Comparison of ENCODE assay signal across 7 mouse cellular contexts in genomic region chr9:107985131-107986119, GRCm38 (mm10). TPM values are rescaled to one million over a fixed set of nuclear protein-coding genes. Genes with fewer than 3 reads are reported as not detected.
DNase-seq lines count a peak whose midpoint lies in the region; ATAC-seq and TF ChIP-seq lines count a peak whose summit lies in the region.

Gene Inka1 (minus strand): TSS chr9:107985879.

- peak; percentile 81 for ATAC-seq in intestine, embryonic 15.5 days
- peak; percentile 87 for ATAC-seq in midbrain, embryonic 11.5 days (ENCODE audit: low FRiP score)

- peaks cover 42% of the 10 kb centered on the region for H3K4me1 ChIP-seq in intestine, embryonic 15.5 days (replicated peaks)
- peaks cover 68% of the 10 kb centered on the region for H3K4me1 ChIP-seq in limb, embryonic 10.5 days
- H3K4me1 ChIP-seq in midbrain, embryonic 11.5 days (ENCODE audit: control insufficient read depth, insufficient read depth, low read length) = peaks cover 6% of the 10 kb centered on the region
- peaks cover 18% of the 10 kb centered on the region for H3K4me1 ChIP-seq in small intestine, adult 2 months (ENCODE audit: control insufficient read depth, insufficient read depth, insufficient read length, low read length)

- peak within 1 kb of the TSS; percentile 79 for H3K4me3 ChIP-seq in intestine, embryonic 15.5 days (replicated peaks)
- peak within 1 kb of the TSS; percentile 83 for H3K4me3 ChIP-seq in limb, embryonic 10.5 days
- peak within 1 kb of the TSS; percentile 60 for H3K4me3 ChIP-seq in midbrain, embryonic 11.5 days (ENCODE audit: low read depth, low read length)
- peak within 1 kb of the TSS; percentile 66 for H3K4me3 ChIP-seq in small intestine, adult 2 months (ENCODE audit: low read depth, low read length)

- under 1% methylated on average over 58 of the region's 58 CpGs for WGBS in intestine, embryonic 15.5 days
- under 1% methylated on average over 58 of the region's 58 CpGs for WGBS in limb, embryonic 10.5 days
- WGBS in midbrain, embryonic 11.5 days = under 1% methylated on average over 57 of the region's 58 CpGs
- 3% methylated on average over 58 of the region's 58 CpGs for WGBS in small intestine, adult 2 months

- 0 out of 2 replicates have a peak, but pooled peaks have one; percentile 40 for TF ChIP-seq POLR2A in small intestine, adult 2 months (IDR thresholded peaks at IDR 0.05; ENCODE audit: low read depth, low read length)

- no peaks in the 10 kb centered on the region for H3K9me3 ChIP-seq in intestine, embryonic 15.5 days
- H3K9me3 ChIP-seq in limb, embryonic 10.5 days (replicated peaks) = no peaks in the 10 kb centered on the region
- H3K9me3 ChIP-seq in midbrain, embryonic 11.5 days (ENCODE audit: control insufficient read depth, low read length) = no peaks in the 10 kb centered on the region

- peak within 1 kb of the TSS; percentile 99 for H3K27ac ChIP-seq in intestine, embryonic 15.5 days
- peak within 1 kb of the TSS; percentile 98 for H3K27ac ChIP-seq in limb, embryonic 10.5 days
- H3K27ac ChIP-seq in midbrain, embryonic 11.5 days (ENCODE audit: low read depth, low read length) = no peak within 1 kb of the TSS
- 0 out of 2 replicates have a peak within 1 kb of the TSS, but pooled peaks have one; percentile 4 for H3K27ac ChIP-seq in small intestine, adult 2 months (ENCODE audit: insufficient read depth, low read depth, low read length)

- no peaks in the 10 kb centered on the region for H3K36me3 ChIP-seq in intestine, embryonic 15.5 days
- peaks cover 24% of the 10 kb centered on the region for H3K36me3 ChIP-seq in limb, embryonic 10.5 days
- no peaks in the 10 kb centered on the region for H3K36me3 ChIP-seq in midbrain, embryonic 11.5 days (ENCODE audit: control insufficient read depth, insufficient read depth, low read length)
- H3K36me3 ChIP-seq in small intestine, adult 2 months (ENCODE audit: control insufficient read depth, insufficient read depth, low read length) = peaks cover 23% of the 10 kb centered on the region

- no peaks in the 10 kb centered on the region for H3K27me3 ChIP-seq in intestine, embryonic 15.5 days (replicated peaks)
- H3K27me3 ChIP-seq in limb, embryonic 10.5 days (ENCODE audit: low read depth, poor library complexity, severe bottlenecking) = no peaks in the 10 kb centered on the region
- peaks cover 10% of the 10 kb centered on the region for H3K27me3 ChIP-seq in midbrain, embryonic 11.5 days (ENCODE audit: control insufficient read depth, insufficient read depth, low read length)
- H3K27me3 ChIP-seq in small intestine, adult 2 months (ENCODE audit: control insufficient read depth, insufficient read depth, low read length) = no peaks in the 10 kb centered on the region

- peak; percentile 94 for DNase-seq in adrenal gland, postnatal 10 days
- DNase-seq in embryo, embryonic 9.5 days (ENCODE audit: extremely low spot score) = peak; percentile 90
- DNase-seq in gastrocnemius, postnatal 4 days (ENCODE audit: low spot score in 2 of 2) = peak; percentile 91 to 94
- peak; percentile 96 for DNase-seq in limb, embryonic 10.5 days (ENCODE audit: low spot score)
- DNase-seq in midbrain, embryonic 11.5 days (ENCODE audit: low spot score, missing footprints) = peak; percentile 98

- peak within 1 kb of the TSS; percentile 77 for H3K9ac ChIP-seq in intestine, embryonic 15.5 days
- H3K9ac ChIP-seq in midbrain, embryonic 11.5 days (ENCODE audit: low read length) = peak within 1 kb of the TSS; percentile 60

- no peak for TF ChIP-seq CTCF in small intestine, adult 2 months (IDR thresholded peaks at IDR 0.05; ENCODE audit: extremely low read depth, insufficient read length, insufficient replicate concordance, low read depth, low read length)

- H3K4me2 ChIP-seq in intestine, embryonic 15.5 days (replicated peaks) = peak within 1 kb of the TSS; percentile 87
- peak within 1 kb of the TSS; percentile 88 for H3K4me2 ChIP-seq in midbrain, embryonic 11.5 days

RNA-seq across cellular contexts. Expression of gene Inka1, which starts in this region (rescaled TPM):
- total RNA-seq in adrenal gland, postnatal 10 days (2021) = 10 to 100 TPM; 18.6 to 18.7 TPM
- total RNA-seq in gastrocnemius, postnatal 4 days (2021) = 10 to 100 TPM; 18.8 to 22.1 TPM
- polyA plus RNA-seq in intestine, embryonic 15.5 days (2015; fragmentation: Nextera tagmentation; extraction: Ambion mirVana) = 40.3 and 41.8 TPM in 2 replicates
- polyA plus RNA-seq in limb, embryonic 10.5 days (2016; fragmentation: Nextera tagmentation; extraction: Ambion mirVana) = 180 and 189 TPM in 2 replicates
- 20.7 and 25.3 TPM in 2 replicates for polyA plus RNA-seq in midbrain, embryonic 11.5 days (2014; fragmentation: Nextera tagmentation; extraction: Ambion mirVana)
- polyA plus RNA-seq in small intestine, adult 2 months (2012; rRNA removed) = 3.1 and 6.0 TPM in 2 replicates
